Mouse (Mus musculus): ENCODE measurements around the gene Itga1. TPM values are rescaled to one million over a fixed set of nuclear protein-coding genes. Genes with fewer than 3 reads are reported as not detected.
A peak's percentile ranks its signal among the peaks of the same experiment; 100 is the strongest.

The Itga1 gene
- polyA plus RNA-seq, 1 experiment from 2014 or later, result 23.8 TPM

GRCm38 (mm10) chr13:115037304-115037703 lies 64.5 kb downstream of the Itga1 start:
- no peak overlapping the region for H3K4me2 ChIP-seq
- no peaks in the 10 kb centered on the region for H3K27me3 ChIP-seq (replicated peaks)
- ATAC-seq (ENCODE audit: insufficient read depth, low FRiP score, low read depth), result peak; percentile 56; the same call in 1 of the 2 replicates
- H3K9me3 ChIP-seq, result no peaks in the 10 kb centered on the region
- H3K36me3 ChIP-seq, result no peaks in the 10 kb centered on the region
- H3K4me1 ChIP-seq, result no peaks in the 10 kb centered on the region
- WGBS, result 62% methylated on average over 4 of the region's 4 CpGs
- H3K9ac ChIP-seq, result no peak overlapping the region
- H3K27ac ChIP-seq, result no peak overlapping the region
- H3K4me3 ChIP-seq (replicated peaks), result no peak overlapping the region

- H3K27me3 ChIP-seq (replicated peaks), result no peaks in the 10 kb centered on the region
- no peaks in the 10 kb centered on the region for H3K9me3 ChIP-seq
- 54% methylated on average over 8 of the region's 8 CpGs for WGBS
- H3K4me2 ChIP-seq, result no peak overlapping the region
- H3K9ac ChIP-seq, result no peak overlapping the region
- no peak overlapping the region for H3K27ac ChIP-seq
- no peaks in the 10 kb centered on the region for H3K36me3 ChIP-seq
- H3K4me1 ChIP-seq, result no peaks in the 10 kb centered on the region
- H3K4me3 ChIP-seq (replicated peaks), result no peak overlapping the region
- no peak for ATAC-seq (ENCODE audit: insufficient read depth, low FRiP score, low read depth)
Observed at GRCm38 (mm10) chr13:115035387-115035786, 66.4 kb downstream of the Itga1 start.

- 75% methylated on average over 2 of the region's 2 CpGs for WGBS
- Histone ChIP-seq H3K36me3 (no peaks in the 10 kb centered on the region), H3K27ac (no peak overlapping the region), H3K4me3 (replicated peaks) (no peak overlapping the region), H3K27me3 (replicated peaks) (no peaks in the 10 kb centered on the region), H3K9ac (no peak overlapping the region), H3K4me2 (no peak overlapping the region), H3K9me3 (no peaks in the 10 kb centered on the region), H3K4me1 (no peaks in the 10 kb centered on the region)
- no peak for ATAC-seq (ENCODE audit: insufficient read depth, low FRiP score, low read depth)
Observed at GRCm38 (mm10) chr13:115033135-115033534, 68.6 kb downstream of the Itga1 start.

- Histone ChIP-seq H3K27ac (peak overlapping the region; percentile 48; the same call in 1 of the 2 replicates), H3K4me1 (no peaks in the 10 kb centered on the region), H3K9me3 (no peaks in the 10 kb centered on the region), H3K36me3 (no peaks in the 10 kb centered on the region), H3K9ac (no peak overlapping the region), H3K27me3 (replicated peaks) (no peaks in the 10 kb centered on the region), H3K4me2 (no peak overlapping the region), H3K4me3 (replicated peaks) (no peak overlapping the region)
- 65% methylated on average over 17 of the region's 17 CpGs for WGBS
- no peak for ATAC-seq (ENCODE audit: insufficient read depth, low FRiP score, low read depth)
Observed at GRCm38 (mm10) chr13:115031177-115032000, 70.4 kb downstream of the Itga1 start.

GRCm38 (mm10) chr13:115025394-115025793 lies 76.4 kb downstream of the Itga1 start:
- Histone ChIP-seq H3K27ac (no peak overlapping the region), H3K9ac (no peak overlapping the region), H3K4me3 (replicated peaks) (no peak overlapping the region), H3K9me3 (no peaks in the 10 kb centered on the region), H3K4me1 (no peaks in the 10 kb centered on the region), H3K27me3 (replicated peaks) (no peaks in the 10 kb centered on the region), H3K36me3 (no peaks in the 10 kb centered on the region), H3K4me2 (no peak overlapping the region)
- ATAC-seq (ENCODE audit: insufficient read depth, low FRiP score, low read depth), result no peak
- 73% methylated on average over 3 of the region's 3 CpGs for WGBS

GRCm38 (mm10) chr13:115022117-115022787 lies 79.5 kb downstream of the Itga1 start:
- no peaks in the 10 kb centered on the region for H3K36me3 ChIP-seq
- H3K27me3 ChIP-seq (replicated peaks), result no peaks in the 10 kb centered on the region
- H3K9ac ChIP-seq, result no peak overlapping the region
- H3K9me3 ChIP-seq, result no peaks in the 10 kb centered on the region
- H3K4me2 ChIP-seq, result no peak overlapping the region
- H3K27ac ChIP-seq, result no peak overlapping the region
- no peak overlapping the region for H3K4me3 ChIP-seq (replicated peaks)
- 87% methylated on average over 6 of the region's 6 CpGs for WGBS
- H3K4me1 ChIP-seq, result no peaks in the 10 kb centered on the region
- ATAC-seq (ENCODE audit: insufficient read depth, low FRiP score, low read depth), result no peak

- ATAC-seq (ENCODE audit: insufficient read depth, low FRiP score, low read depth), result no peak
- 73% methylated on average over 10 of the region's 10 CpGs for WGBS
Observed at GRCm38 (mm10) chr13:115021411-115021810, 80.4 kb downstream of the Itga1 start.

GRCm38 (mm10) chr13:115020727-115021126 lies 81.0 kb downstream of the Itga1 start:
- no peak for ATAC-seq (ENCODE audit: insufficient read depth, low FRiP score, low read depth)
- Histone ChIP-seq H3K4me3 (replicated peaks) (no peak overlapping the region), H3K27me3 (replicated peaks) (no peaks in the 10 kb centered on the region), H3K9me3 (no peaks in the 10 kb centered on the region), H3K4me1 (no peaks in the 10 kb centered on the region), H3K27ac (no peak overlapping the region), H3K4me2 (no peak overlapping the region), H3K9ac (no peak overlapping the region), H3K36me3 (no peaks in the 10 kb centered on the region)
- WGBS, result 93% methylated on average over 4 of the region's 4 CpGs

More at GRCm38 (mm10) chr13:115021411-115021810, 80.4 kb downstream of the Itga1 start:
- Histone ChIP-seq H3K4me1 (no peaks in the 10 kb centered on the region), H3K4me2 (no peak overlapping the region), H3K4me3 (replicated peaks) (no peak overlapping the region), H3K9ac (no peak overlapping the region), H3K9me3 (no peaks in the 10 kb centered on the region), H3K27me3 (replicated peaks) (no peaks in the 10 kb centered on the region), H3K36me3 (no peaks in the 10 kb centered on the region), H3K27ac (no peak overlapping the region)

- Histone ChIP-seq H3K27me3 (replicated peaks) (no peaks in the 10 kb centered on the region), H3K9ac (no peak overlapping the region), H3K9me3 (no peaks in the 10 kb centered on the region), H3K27ac (no peak overlapping the region), H3K4me3 (replicated peaks) (no peak overlapping the region), H3K4me2 (no peak overlapping the region), H3K36me3 (no peaks in the 10 kb centered on the region), H3K4me1 (no peaks in the 10 kb centered on the region)
- WGBS, result 92% methylated on average over 9 of the region's 9 CpGs
- ATAC-seq (ENCODE audit: insufficient read depth, low FRiP score, low read depth), result no peak
Observed at GRCm38 (mm10) chr13:115017545-115017944, 84.2 kb downstream of the Itga1 start.

GRCm38 (mm10) chr13:115011547-115011946 lies 90.2 kb downstream of the Itga1 start:
- Histone ChIP-seq H3K4me1 (no peaks in the 10 kb centered on the region), H3K27ac (no peak overlapping the region), H3K36me3 (no peaks in the 10 kb centered on the region), H3K4me2 (no peak overlapping the region), H3K4me3 (replicated peaks) (no peak overlapping the region), H3K27me3 (replicated peaks) (no peaks in the 10 kb centered on the region), H3K9ac (no peak overlapping the region), H3K9me3 (no peaks in the 10 kb centered on the region)
- 62% methylated on average over 6 of the region's 6 CpGs for WGBS
- ATAC-seq (ENCODE audit: insufficient read depth, low FRiP score, low read depth), result no peak

GRCm38 (mm10) chr13:115006213-115006835 lies 95.4 kb downstream of the Itga1 start:
- ATAC-seq (ENCODE audit: insufficient read depth, low FRiP score, low read depth), result no peak; the same call in 1 of the 2 replicates
- H3K4me2 ChIP-seq, result no peak overlapping the region
- 52% methylated on average over 9 of the region's 9 CpGs for WGBS

GRCm38 (mm10) chr13:115005342-115005741 lies 96.4 kb downstream of the Itga1 start:
- WGBS, result 60% methylated on average over 6 of the region's 6 CpGs
- ATAC-seq (ENCODE audit: insufficient read depth, low FRiP score, low read depth), result no peak
- Histone ChIP-seq H3K4me2 (no peak overlapping the region), H3K27ac (no peak overlapping the region), H3K36me3 (no peaks in the 10 kb centered on the region), H3K27me3 (replicated peaks) (no peaks in the 10 kb centered on the region), H3K4me1 (no peaks in the 10 kb centered on the region; the same call in 1 of the 2 replicates), H3K4me3 (replicated peaks) (no peak overlapping the region), H3K9me3 (no peaks in the 10 kb centered on the region), H3K9ac (no peak overlapping the region)

More at GRCm38 (mm10) chr13:115006213-115006835, 95.4 kb downstream of the Itga1 start:
- H3K9me3 ChIP-seq, result no peaks in the 10 kb centered on the region
- H3K27ac ChIP-seq, result no peak overlapping the region
- no peaks in the 10 kb centered on the region for H3K27me3 ChIP-seq (replicated peaks)
- H3K4me1 ChIP-seq, result no peaks in the 10 kb centered on the region; the same call in 1 of the 2 replicates
- no peak overlapping the region for H3K4me3 ChIP-seq (replicated peaks)
- H3K36me3 ChIP-seq, result no peaks in the 10 kb centered on the region
- H3K9ac ChIP-seq, result no peak overlapping the region
